Mouse (Mus musculus): ENCODE results near the gene Sesn3. TPM values are rescaled to one million over a fixed set of nuclear protein-coding genes. Genes with fewer than 3 reads are reported as not detected.

Sesn3 gene
- 48.1 TPM for polyA plus RNA-seq (2014; fragmentation: Illumina TruSeq; extraction: RNeasy Lipid Tissue Mini Kit (QIAGEN cat#74804); ENCODE audit: low read depth, low replicate concordance)

DNA sequence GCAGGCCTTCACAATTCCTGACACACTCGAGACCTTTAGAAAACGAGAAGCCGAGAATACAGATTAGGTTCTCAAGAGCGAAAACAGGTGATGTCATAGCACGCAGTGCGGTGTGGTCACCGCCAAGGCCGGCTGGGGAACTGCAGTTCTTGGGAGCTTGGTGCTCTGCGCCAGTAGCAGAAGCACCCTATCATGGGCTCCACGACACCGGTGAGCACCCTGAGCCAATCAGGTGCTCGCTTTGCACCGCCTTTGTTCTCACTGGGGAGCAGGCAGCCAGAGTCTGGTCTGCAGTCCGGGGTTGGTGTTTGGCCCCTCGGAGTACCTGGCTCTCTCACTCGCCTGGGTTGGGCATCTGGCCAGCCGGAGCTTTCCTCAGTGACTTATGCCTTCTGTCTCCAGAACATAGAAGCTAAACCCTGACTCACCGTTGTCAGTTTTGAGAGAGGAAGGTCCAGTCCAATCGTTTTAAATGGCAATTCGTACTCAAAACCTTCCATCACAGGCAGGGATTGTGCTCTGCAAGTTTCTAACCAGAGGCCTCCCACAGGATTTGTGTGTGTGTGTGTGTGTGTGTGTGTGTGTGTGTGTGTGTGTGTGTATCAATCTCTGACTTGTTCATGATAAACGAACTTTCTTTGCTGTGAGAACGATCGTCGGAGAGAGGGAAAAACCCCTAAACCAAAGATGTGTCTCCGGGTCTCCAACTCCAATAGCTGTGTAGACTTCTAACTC, at the start of gene Sesn3:
Sesn3 (plus strand) TSS at position 82 of the 735 bp plus-strand sequence.

GRCm38 (mm10) chr9:14381353-14382055, 106.6 kb downstream of the Sesn3 start, which contains the start of gene Endod1:
Gene Endod1 (minus strand): TSS chr9:14381507.

Other genes with a start within 250 kb of the Sesn3 start
- 3.2 TPM for gene Endod1, start 106.4 kb downstream of the Sesn3 start, polyA plus RNA-seq (2014; fragmentation: Illumina TruSeq; extraction: RNeasy Lipid Tissue Mini Kit (QIAGEN cat#74804); ENCODE audit: low read depth, low replicate concordance)
- 39.3 TPM for gene Kdm4d, start 225.4 kb downstream of the Sesn3 start, polyA plus RNA-seq (2014; fragmentation: Illumina TruSeq; extraction: RNeasy Lipid Tissue Mini Kit (QIAGEN cat#74804); ENCODE audit: low read depth, low replicate concordance)
- gene Cwc15, start 225.6 kb downstream of the Sesn3 start, polyA plus RNA-seq (2014; fragmentation: Illumina TruSeq; extraction: RNeasy Lipid Tissue Mini Kit (QIAGEN cat#74804); ENCODE audit: low read depth, low replicate concordance): 189 TPM